Mouse (Mus musculus) brown adipose tissue, adult 24 weeks (tissue): ENCODE measurements around the gene Otop2. TPM values are rescaled to one million over a fixed set of nuclear protein-coding genes. Genes with fewer than 3 reads are reported as not detected.

Experiments used
- H3K27ac ChIP-seq: fragments of 200-500 bp; replicated peaks from 2 replicates; pipeline ENCODE4 v1.5.1; 2012; ENCODE audit warnings: low read depth, mild to moderate bottlenecking, low read length
- H3K4me1 ChIP-seq: fragments of 200-500 bp; 2 replicates; pipeline ENCODE4 v1.6.1; 2012; ENCODE audit warnings: low read length, mixed read lengths; ENCODE audit not compliant: control insufficient read depth, insufficient read depth, insufficient read length
- H3K4me3 ChIP-seq: fragments of 200-500 bp; 2 replicates; pipeline ENCODE4 v1.5.1; 2012; ENCODE audit warnings: low read depth, mild to moderate bottlenecking, low read length, moderate library complexity; ENCODE audit not compliant: insufficient read depth
- polyA plus RNA-seq: library from polyadenylated mRNA; stranded (reverse); fragments of >200 nt; gene quantifications from 2 replicates; pipeline ENCODE4 v1.2.4, GENCODE M21; 2012; ENCODE audit not compliant: missing spikeins, insufficient read depth, insufficient read length

Otop2 gene
- not detected in 2 replicates for polyA plus RNA-seq

GRCm38 (mm10) chr11:115306863-115307262 lies at the start of gene Otop2:
Gene Otop2, plus strand, starts transcription at chr11:115307163.
- no peak within 1 kb of the TSS for H3K27ac ChIP-seq
- no peaks in the 10 kb centered on the region for H3K4me1 ChIP-seq
- H3K4me3 ChIP-seq: no peak within 1 kb of the TSS

- Histone ChIP-seq H3K27ac (no peak overlapping the region), H3K4me1 (no peaks in the 10 kb centered on the region; the same call in 1 of the 2 replicates), H3K4me3 (no peak overlapping the region)
Measured at GRCm38 (mm10) chr11:115257775-115258510, 49.0 kb upstream of the Otop2 start.

- Histone ChIP-seq H3K27ac (no peak overlapping the region), H3K4me3 (no peak overlapping the region), H3K4me1 (no peaks in the 10 kb centered on the region; the same call in 1 of the 2 replicates)
Measured at GRCm38 (mm10) chr11:115259134-115259533, 47.8 kb upstream of the Otop2 start.

GRCm38 (mm10) chr11:115262954-115263353 lies 44.0 kb upstream of the Otop2 start:
- no peak overlapping the region for H3K27ac ChIP-seq
- no peak overlapping the region for H3K4me3 ChIP-seq
- H3K4me1 ChIP-seq: no peaks in the 10 kb centered on the region; the same call in 1 of the 2 replicates

GRCm38 (mm10) chr11:115264136-115264861 lies 42.7 kb upstream of the Otop2 start:
- no peak overlapping the region for H3K4me3 ChIP-seq
- H3K4me1 ChIP-seq: no peaks in the 10 kb centered on the region
- no peak overlapping the region for H3K27ac ChIP-seq

GRCm38 (mm10) chr11:115264862-115265668 lies 41.9 kb upstream of the Otop2 start:
- Histone ChIP-seq H3K4me1 (no peaks in the 10 kb centered on the region), H3K4me3 (no peak overlapping the region)

GRCm38 (mm10) chr11:115265771-115266399 lies 41.1 kb upstream of the Otop2 start:
- H3K4me3 ChIP-seq: no peak overlapping the region
- no peaks in the 10 kb centered on the region for H3K4me1 ChIP-seq
- H3K27ac ChIP-seq: no peak overlapping the region

More at GRCm38 (mm10) chr11:115264862-115265668, 41.9 kb upstream of the Otop2 start:
- no peak overlapping the region for H3K27ac ChIP-seq

- no peak overlapping the region for H3K4me3 ChIP-seq
- no peaks in the 10 kb centered on the region for H3K4me1 ChIP-seq
- no peak overlapping the region for H3K27ac ChIP-seq
Measured at GRCm38 (mm10) chr11:115266400-115266778, 40.6 kb upstream of the Otop2 start.

GRCm38 (mm10) chr11:115267061-115267883 lies 39.7 kb upstream of the Otop2 start, which contains the start of gene Grin2c:
Gene Grin2c, minus strand, starts transcription at chr11:115267243.
- Histone ChIP-seq H3K27ac (no peak within 1 kb of the TSS), H3K4me1 (no peaks in the 10 kb centered on the region), H3K4me3 (no peak within 1 kb of the TSS)

GRCm38 (mm10) chr11:115267958-115268357 lies 39.0 kb upstream of the Otop2 start:
- H3K4me3 ChIP-seq: no peak overlapping the region
- no peaks in the 10 kb centered on the region for H3K4me1 ChIP-seq
- H3K27ac ChIP-seq: no peak overlapping the region

GRCm38 (mm10) chr11:115269330-115270066 lies 37.5 kb upstream of the Otop2 start:
- Histone ChIP-seq H3K4me1 (no peaks in the 10 kb centered on the region), H3K4me3 (no peak overlapping the region), H3K27ac (no peak overlapping the region)

- no peaks in the 10 kb centered on the region for H3K4me1 ChIP-seq
- H3K27ac ChIP-seq: no peak overlapping the region
- H3K4me3 ChIP-seq: no peak overlapping the region
Measured at GRCm38 (mm10) chr11:115270148-115270861, 36.7 kb upstream of the Otop2 start.

- Histone ChIP-seq H3K27ac (no peak overlapping the region), H3K4me1 (no peaks in the 10 kb centered on the region), H3K4me3 (no peak overlapping the region)
Measured at GRCm38 (mm10) chr11:115271052-115271451, 35.9 kb upstream of the Otop2 start.
